Mouse (Mus musculus): Measurements from ENCODE around the gene Upk3a.

Upk3a gene

GRCm38 (mm10) chr15:85016951-85017664 lies at the start of gene Upk3a:
Upk3a (plus strand) TSS chr15:85017141.
- no peak for DNase-seq

- no peak for DNase-seq
Observed at GRCm38 (mm10) chr15:84968534-84968933, 48.4 kb upstream of the Upk3a start.

GRCm38 (mm10) chr15:84972860-84973543 lies 43.9 kb upstream of the Upk3a start:
- DNase-seq = peak; percentile 62

GRCm38 (mm10) chr15:84973544-84973871 lies 43.4 kb upstream of the Upk3a start:
- DNase-seq = peak; percentile 86

GRCm38 (mm10) chr15:84975729-84976128 lies 41.2 kb upstream of the Upk3a start:
- peak; percentile 85 for DNase-seq

- peak; percentile 71 for DNase-seq
Observed at GRCm38 (mm10) chr15:84981609-84982313, 35.2 kb upstream of the Upk3a start.

- DNase-seq = no peak
Observed at GRCm38 (mm10) chr15:84982888-84983287, 34.1 kb upstream of the Upk3a start.

GRCm38 (mm10) chr15:84983721-84984120 lies 33.2 kb upstream of the Upk3a start:
- no peak for DNase-seq

GRCm38 (mm10) chr15:84985516-84986160 lies 31.3 kb upstream of the Upk3a start:
- DNase-seq = no peak

GRCm38 (mm10) chr15:84986171-84987019 lies 30.5 kb upstream of the Upk3a start:
- DNase-seq = no peak

GRCm38 (mm10) chr15:84987020-84987815 lies 29.7 kb upstream of the Upk3a start:
- DNase-seq = no peak

GRCm38 (mm10) chr15:84987874-84988825 lies 28.8 kb upstream of the Upk3a start, which contains the start of gene 5031439G07Rik:
5031439G07Rik (minus strand) TSS chr15:84988551.
- peak; percentile 94 for DNase-seq

GRCm38 (mm10) chr15:84989098-84989497 lies 27.8 kb upstream of the Upk3a start:
- DNase-seq = no peak

GRCm38 (mm10) chr15:84989771-84990170 lies 27.2 kb upstream of the Upk3a start:
- no peak for DNase-seq

- DNase-seq = no peak
Observed at GRCm38 (mm10) chr15:84994498-84994897, 22.4 kb upstream of the Upk3a start.

GRCm38 (mm10) chr15:84995041-84995440 lies 21.9 kb upstream of the Upk3a start:
- DNase-seq = no peak

GRCm38 (mm10) chr15:84995967-84996366 lies 21.0 kb upstream of the Upk3a start:
- no peak for DNase-seq

GRCm38 (mm10) chr15:84997768-84998454 lies 19.0 kb upstream of the Upk3a start:
- DNase-seq = peak; percentile 67

- DNase-seq = no peak
Observed at GRCm38 (mm10) chr15:84999911-85000310, 17.0 kb upstream of the Upk3a start.

All from layer of hippocampus, adult 9-11 months (tissue).